Mouse (Mus musculus) forebrain, embryonic 10.5 days (tissue): ENCODE data around the gene Nipsnap2. TPM values are rescaled to one million over a fixed set of nuclear protein-coding genes. Genes with fewer than 3 reads are reported as not detected.
"Not testable (repeated sequence)": the region's sequence is repeated elsewhere in the genome, so short reads cannot be mapped to it uniquely, and the experiment has no call there.

Source experiments
- DNase-seq: peaks from one replicate; pipeline ENCODE4 v3.0.0-alpha.2; 2017; ENCODE audit warnings: low spot score; ENCODE audit errors: extremely low spot score
- H3K27ac ChIP-seq: fragments of 300-500 bp; sonication (generic); 2 replicates; pipeline ENCODE4 v1.5.1; 2016; ENCODE audit warnings: mild to moderate bottlenecking
- H3K27me3 ChIP-seq: fragments of 300-500 bp; sonication (generic); 2 replicates; pipeline ENCODE4 v1.6.1; 2016; ENCODE audit warnings: mild to moderate bottlenecking; ENCODE audit not compliant: poor library complexity, severe bottlenecking
- H3K36me3 ChIP-seq: fragments of 300-500 bp; sonication (generic); replicated peaks from 2 replicates; pipeline ENCODE4 v1.6.1; 2016; ENCODE audit warnings: mild to moderate bottlenecking, moderate library complexity
- H3K4me1 ChIP-seq: fragments of 300-500 bp; sonication (generic); 2 replicates; pipeline ENCODE4 v1.6.1; 2016
- H3K4me3 ChIP-seq: fragments of 300-500 bp; sonication (generic); 2 replicates; pipeline ENCODE4 v1.5.1; 2016; ENCODE audit warnings: mild to moderate bottlenecking, moderate library complexity
- H3K9me3 ChIP-seq: fragments of 300-500 bp; sonication (generic); 2 replicates; pipeline ENCODE4 v1.6.1; 2016; ENCODE audit warnings: mild to moderate bottlenecking, moderate library complexity
- WGBS: fragments of 180-500 bp; shearing (Covaris S2); methylation state at CpG from one replicate; pipeline ENCODE4 v1.1.7; 2016; 5-methylcytosine and 5-hydroxymethylcytosine counted together
- polyA plus RNA-seq: library from polyadenylated mRNA; unstranded; fragments of >200 nt; fragmentation: Nextera tagmentation; extraction: Ambion mirVana; gene quantifications from 2 replicates; pipeline ENCODE4 v1.2.1, GENCODE M21; 2016

The Nipsnap2 gene
- polyA plus RNA-seq: 75.9 and 79.4 TPM in 2 replicates

DNA sequence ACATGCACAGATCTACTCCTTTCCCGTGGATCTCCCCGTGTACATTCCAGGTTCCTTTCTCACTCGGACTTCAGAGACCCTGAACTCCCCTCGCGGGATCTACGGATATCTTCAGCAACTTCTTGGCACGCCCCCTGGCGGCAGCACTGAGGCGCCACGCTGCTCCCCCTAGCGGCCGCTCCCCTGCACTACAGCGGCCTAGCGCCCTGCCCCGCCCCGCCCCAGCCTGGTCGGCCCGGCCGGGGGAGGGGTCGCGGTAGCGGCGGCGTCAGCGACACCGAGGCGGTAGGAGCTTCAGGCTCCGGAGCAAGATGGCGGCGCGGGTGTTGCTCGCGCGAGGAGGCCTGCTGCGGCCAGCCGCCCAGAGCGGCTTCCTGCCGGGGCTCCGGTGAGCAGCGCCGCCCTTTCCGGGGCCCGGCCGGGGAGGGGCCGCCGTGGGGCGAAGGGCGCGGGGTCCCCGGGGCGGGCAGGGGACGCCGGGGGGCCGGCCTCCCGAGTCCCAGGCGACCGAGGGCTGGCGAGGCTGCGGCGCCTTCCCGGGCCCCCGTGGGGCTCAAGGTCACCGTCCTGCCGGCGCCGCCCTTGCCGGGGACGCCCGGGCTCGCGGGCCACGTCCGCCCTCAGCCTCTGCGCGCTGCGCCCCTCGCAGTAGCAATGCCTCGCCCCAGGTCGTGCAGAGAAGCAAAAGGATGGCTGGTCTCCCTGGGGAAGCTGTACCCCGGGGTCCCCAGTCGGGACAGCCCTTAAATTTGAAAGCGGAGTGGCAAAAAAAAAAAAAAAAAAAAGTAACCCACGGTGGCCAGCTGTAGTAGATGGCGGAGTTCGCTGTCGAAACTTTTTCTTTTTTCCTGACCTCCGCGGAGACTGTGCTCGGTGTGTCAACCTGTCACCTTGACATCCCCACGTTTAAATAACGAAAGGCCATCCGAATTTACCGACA, at the start of gene Nipsnap2:
Nipsnap2 (plus strand) TSS at position 230 of the 940 bp plus-strand sequence.
- peaks cover 37% of the 10 kb centered on the region for H3K4me1 ChIP-seq
- H3K4me3 ChIP-seq: peak within 1 kb of the TSS; percentile 93
- no peaks in the 10 kb centered on the region for H3K27me3 ChIP-seq
- H3K36me3 ChIP-seq: peaks cover 5% of the 10 kb centered on the region
- H3K27ac ChIP-seq: peak within 1 kb of the TSS; percentile 99
- peak; percentile 95 for DNase-seq
- no peaks in the 10 kb centered on the region for H3K9me3 ChIP-seq
- under 1% methylated on average over 91 of the region's 93 CpGs for WGBS

DNA sequence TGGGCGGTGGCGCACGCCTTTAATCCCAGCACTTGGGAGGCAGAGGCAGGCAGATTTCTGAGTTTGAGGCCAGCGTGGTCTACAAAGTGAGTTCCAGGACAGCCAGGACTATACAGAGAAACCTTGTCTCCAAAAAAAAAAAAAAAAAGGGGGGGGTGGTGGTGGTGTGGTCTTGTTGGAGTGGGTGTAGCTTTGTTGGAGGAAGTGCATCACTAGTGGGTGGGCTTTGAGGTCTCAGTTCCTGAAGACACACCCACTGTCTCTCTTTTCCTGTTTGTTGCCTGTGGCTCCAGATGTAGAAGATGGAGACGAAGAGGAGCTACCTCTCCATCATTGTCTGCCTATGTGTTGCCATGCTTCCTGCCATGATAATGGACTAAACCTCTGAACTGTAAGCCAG, 39.7 kb upstream of the Nipsnap2 start:
- H3K4me1 ChIP-seq, H3K36me3 ChIP-seq, H3K27ac ChIP-seq, DNase-seq, H3K27me3 ChIP-seq, H3K9me3 ChIP-seq, H3K4me3 ChIP-seq: not testable (repeated sequence)
- 91% methylated on average over 5 of the region's 5 CpGs for WGBS

DNA sequence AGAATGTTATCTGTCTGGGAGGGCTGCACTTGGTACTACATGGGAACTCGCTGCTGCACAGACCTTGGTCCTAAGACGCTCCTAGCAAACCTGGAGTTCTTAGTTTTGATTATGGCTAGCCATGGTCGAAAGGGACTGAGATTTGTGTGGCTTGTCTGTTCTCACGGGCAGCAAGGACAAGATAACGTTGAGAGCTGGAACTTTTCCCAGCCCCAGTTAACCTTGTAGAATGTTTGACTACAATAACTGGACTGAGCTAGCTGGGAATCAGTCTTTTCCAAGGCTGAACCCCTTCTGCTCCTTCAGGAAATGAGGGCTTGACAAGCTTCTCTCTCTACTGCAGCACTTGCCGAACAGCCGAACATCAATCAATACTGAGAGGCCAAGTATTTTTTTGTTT, 37.2 kb upstream of the Nipsnap2 start:
- Histone ChIP-seq H3K4me1 (no peaks in the 10 kb centered on the region), H3K9me3 (no peaks in the 10 kb centered on the region), H3K27me3 (no peaks in the 10 kb centered on the region), H3K4me3 (no peak overlapping the region), H3K36me3 (no peaks in the 10 kb centered on the region), H3K27ac (no peak overlapping the region)
- DNase-seq: no peak
- 92% methylated on average over 7 of the region's 7 CpGs for WGBS

DNA sequence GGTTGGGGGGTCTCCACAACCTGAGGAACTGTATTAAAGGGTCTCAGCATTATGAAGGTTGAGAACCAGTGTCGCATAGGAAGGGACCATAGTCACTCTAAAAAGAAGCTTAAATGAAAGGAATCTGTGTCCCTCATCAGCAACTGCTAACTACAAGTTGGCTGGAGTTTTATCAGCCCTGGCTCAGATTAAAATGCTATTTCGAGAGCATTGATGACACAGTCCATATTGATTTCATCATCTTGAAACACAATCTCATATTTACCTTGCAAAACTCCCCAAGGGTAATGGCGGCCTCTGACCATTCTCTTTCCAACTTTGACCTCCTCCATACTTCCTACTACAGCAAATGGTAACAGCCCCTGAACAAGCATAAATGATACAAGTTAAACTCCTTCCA, 34.3 kb upstream of the Nipsnap2 start:
- no peaks in the 10 kb centered on the region for H3K4me1 ChIP-seq
- no peaks in the 10 kb centered on the region for H3K27me3 ChIP-seq
- 77% methylated on average over 3 of the region's 3 CpGs for WGBS
- no peaks in the 10 kb centered on the region for H3K9me3 ChIP-seq
- no peak for DNase-seq
- no peak overlapping the region for H3K4me3 ChIP-seq
- no peak overlapping the region for H3K27ac ChIP-seq
- no peaks in the 10 kb centered on the region for H3K36me3 ChIP-seq

DNA sequence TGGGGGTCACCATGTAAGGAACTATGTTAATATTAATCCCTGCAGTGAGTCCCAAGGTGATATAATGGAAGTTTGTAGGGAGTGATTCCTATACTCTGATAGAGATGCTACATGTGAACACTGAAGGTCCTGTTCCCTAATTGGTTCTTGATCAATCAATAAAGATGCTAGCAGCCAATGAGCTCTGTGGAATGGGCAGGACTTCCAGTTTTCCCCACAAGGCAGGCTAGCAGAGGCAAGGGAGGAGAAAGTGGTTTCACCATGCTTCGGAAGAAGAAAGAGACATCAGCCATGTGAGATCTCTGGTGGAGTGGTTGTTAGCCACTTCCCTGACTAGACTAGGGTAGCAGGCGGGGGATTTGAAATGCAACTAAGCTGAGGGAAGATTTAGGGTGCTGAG, 24.4 kb upstream of the Nipsnap2 start:
- no peaks in the 10 kb centered on the region for H3K36me3 ChIP-seq
- no peak overlapping the region for H3K4me3 ChIP-seq
- H3K9me3 ChIP-seq: no peaks in the 10 kb centered on the region
- no peaks in the 10 kb centered on the region for H3K27me3 ChIP-seq
- WGBS: 52% methylated on average over 2 of the region's 2 CpGs
- H3K4me1 ChIP-seq: no peaks in the 10 kb centered on the region
- H3K27ac ChIP-seq: no peak overlapping the region
- no peak for DNase-seq

- Histone ChIP-seq H3K4me1 (no peaks in the 10 kb centered on the region), H3K9me3 (no peaks in the 10 kb centered on the region), H3K27me3 (no peaks in the 10 kb centered on the region), H3K36me3 (no peaks in the 10 kb centered on the region), H3K27ac (no peak overlapping the region), H3K4me3 (no peak overlapping the region)
- 77% methylated on average over 1 of the region's 1 CpGs for WGBS
- no peak for DNase-seq
Observed at GRCm38 (mm10) chr5:129701706-129702105, 23.2 kb upstream of the Nipsnap2 start.

GRCm38 (mm10) chr5:129703368-129703767, 21.5 kb upstream of the Nipsnap2 start:
- no peaks in the 10 kb centered on the region for H3K9me3 ChIP-seq
- no peaks in the 10 kb centered on the region for H3K27me3 ChIP-seq
- H3K4me3 ChIP-seq: no peak overlapping the region
- no peaks in the 10 kb centered on the region for H3K4me1 ChIP-seq
- H3K36me3 ChIP-seq: no peaks in the 10 kb centered on the region
- H3K27ac ChIP-seq: no peak overlapping the region
- peak; percentile 9 for DNase-seq

DNA sequence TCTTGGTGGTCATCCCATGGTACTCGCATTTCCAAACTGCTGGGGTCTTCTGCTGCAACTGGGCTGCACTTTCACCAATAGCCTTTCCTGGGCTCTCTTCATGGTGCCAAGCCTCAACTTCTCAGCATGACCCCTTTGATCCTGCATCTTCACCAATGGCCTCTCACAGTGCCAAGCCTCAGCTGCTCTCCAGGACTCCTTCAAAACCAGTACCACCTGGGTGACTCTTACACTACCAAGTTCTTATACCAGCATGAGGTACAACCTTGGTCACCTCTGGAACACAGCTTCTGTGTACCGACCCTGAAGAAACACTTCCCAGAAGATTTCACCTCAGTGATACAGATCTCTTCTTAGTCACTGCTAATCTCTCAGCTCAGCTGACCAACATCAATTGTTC, 16.5 kb upstream of the Nipsnap2 start, which contains the start of gene Sept14:
Sept14 (minus strand) TSS at position 101 of the 400 bp plus-strand sequence.
- H3K36me3 ChIP-seq: no peaks in the 10 kb centered on the region
- H3K27ac ChIP-seq: no peak within 1 kb of the TSS
- H3K9me3 ChIP-seq: no peaks in the 10 kb centered on the region
- H3K4me1 ChIP-seq: no peaks in the 10 kb centered on the region
- no peaks in the 10 kb centered on the region for H3K27me3 ChIP-seq
- WGBS: 69% methylated on average over 2 of the region's 2 CpGs
- H3K4me3 ChIP-seq: no peak within 1 kb of the TSS
- no peak for DNase-seq

DNA sequence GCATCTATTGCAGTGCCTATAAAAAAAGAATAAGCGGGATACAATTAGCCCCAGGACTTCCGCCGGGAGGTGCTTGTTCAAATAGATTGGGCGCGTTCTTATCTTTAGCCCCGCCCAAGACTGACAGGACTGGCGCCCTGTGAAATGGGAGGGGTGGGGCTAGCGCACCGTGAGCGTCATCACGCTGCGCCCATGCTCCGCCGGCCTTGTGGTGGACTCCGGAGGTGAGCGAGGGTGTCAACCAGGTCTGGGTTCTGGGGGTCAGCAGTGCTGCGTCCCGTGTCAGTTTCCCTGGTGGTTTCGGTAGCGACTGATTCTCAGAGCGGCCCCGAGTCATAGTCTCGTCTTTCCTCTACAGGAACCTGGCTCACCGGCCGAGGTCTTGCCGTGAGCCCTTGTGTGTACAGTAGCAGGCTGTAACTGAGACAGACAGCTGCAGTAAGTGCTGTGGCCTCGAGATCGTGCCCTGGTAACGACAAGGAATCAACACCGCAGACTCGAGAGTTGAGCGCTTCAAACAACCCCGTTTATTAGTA, 9.5 kb upstream of the Nipsnap2 start, which contains the start of gene Mrps17:
Mrps17 (plus strand) TSS at position 172 of the 536 bp plus-strand sequence.
- Histone ChIP-seq H3K4me3 (peak within 1 kb of the TSS; percentile 90), H3K9me3 (no peaks in the 10 kb centered on the region), H3K4me1 (peaks cover 9% of the 10 kb centered on the region), H3K27me3 (no peaks in the 10 kb centered on the region), H3K27ac (peak within 1 kb of the TSS; percentile 85), H3K36me3 (peaks cover 37% of the 10 kb centered on the region)
- DNase-seq: peak; percentile 90
- under 1% methylated on average over 33 of the region's 33 CpGs for WGBS

DNA sequence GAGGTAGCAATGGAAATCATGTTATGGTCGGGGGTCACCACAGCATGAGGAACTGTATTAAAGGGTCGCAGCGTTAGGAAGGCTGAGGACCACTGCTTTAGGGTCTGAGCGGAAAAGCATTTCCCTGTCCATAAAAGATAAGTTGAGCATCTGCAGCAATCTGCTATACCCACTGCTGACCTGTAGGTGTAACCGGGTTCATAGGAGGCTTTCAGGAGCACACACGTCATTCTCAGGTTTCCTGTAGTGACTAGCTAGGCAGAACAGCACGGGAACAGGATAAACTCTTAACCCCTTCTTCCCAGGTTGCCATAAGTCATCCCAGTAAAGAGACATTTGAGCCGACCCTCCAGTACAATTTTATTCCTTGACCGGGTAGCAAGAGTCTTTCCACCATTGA, 7.8 kb upstream of the Nipsnap2 start:
- WGBS: 88% methylated on average over 9 of the region's 9 CpGs
- no peak overlapping the region for H3K27ac ChIP-seq
- H3K36me3 ChIP-seq: peaks cover 40% of the 10 kb centered on the region
- no peak overlapping the region for H3K4me3 ChIP-seq
- H3K4me1 ChIP-seq: peaks cover 9% of the 10 kb centered on the region
- no peaks in the 10 kb centered on the region for H3K9me3 ChIP-seq
- no peak for DNase-seq
- H3K27me3 ChIP-seq: no peaks in the 10 kb centered on the region

GRCm38 (mm10) chr5:129720176-129720575, 4.7 kb upstream of the Nipsnap2 start:
- no peak overlapping the region for H3K4me3 ChIP-seq

GRCm38 (mm10) chr5:129724268-129724667, 595 bp upstream of the Nipsnap2 start:
- Histone ChIP-seq H3K36me3 (peaks cover 14% of the 10 kb centered on the region), H3K27ac (peak overlapping the region; percentile 99; the same call in 1 of the 2 replicates), H3K9me3 (no peaks in the 10 kb centered on the region), H3K4me1 (peaks cover 29% of the 10 kb centered on the region), H3K4me3 (peak overlapping the region; percentile 93), H3K27me3 (no peaks in the 10 kb centered on the region)
- no peak for DNase-seq
- WGBS: 60% methylated on average over 4 of the region's 4 CpGs

More at GRCm38 (mm10) chr5:129720176-129720575, 4.7 kb upstream of the Nipsnap2 start:
- no peaks in the 10 kb centered on the region for H3K9me3 ChIP-seq
- peaks cover 40% of the 10 kb centered on the region for H3K36me3 ChIP-seq
- no peak for DNase-seq
- H3K4me1 ChIP-seq: peaks cover 18% of the 10 kb centered on the region
- no peak overlapping the region for H3K27ac ChIP-seq
- WGBS: 82% methylated on average over 3 of the region's 3 CpGs
- H3K27me3 ChIP-seq: no peaks in the 10 kb centered on the region
